Mouse (Mus musculus) forebrain, embryonic 16.5 days (tissue): Measurements from ENCODE around the gene Cyth3. TPM values are rescaled to one million over a fixed set of nuclear protein-coding genes. Genes with fewer than 3 reads are reported as not detected.

ENCODE experiments used
- ATAC-seq: fragments of 200-750 bp; cut with Nextera tagmentation; 2 replicates; pipeline ENCODE4 v1.8.0; 2017; ENCODE audit warnings: mild to moderate bottlenecking, moderate library complexity
- H3K27ac ChIP-seq: fragments of 300-500 bp; sonication (generic); 2 replicates; pipeline ENCODE4 v1.5.1; 2014; ENCODE audit warnings: low read length, control low read depth
- H3K27me3 ChIP-seq: fragments of 300-500 bp; sonication (generic); replicated peaks from 2 replicates; pipeline ENCODE4 v1.6.1; 2014; ENCODE audit warnings: low read length; ENCODE audit not compliant: control insufficient read depth, insufficient read depth
- H3K36me3 ChIP-seq: fragments of 300-500 bp; sonication (generic); 2 replicates; pipeline ENCODE4 v1.6.1; 2014; ENCODE audit not compliant: control insufficient read depth, insufficient read depth
- H3K4me1 ChIP-seq: fragments of 300-500 bp; sonication (generic); replicated peaks from 2 replicates; pipeline ENCODE4 v1.6.1; 2014; ENCODE audit warnings: low read length; ENCODE audit not compliant: control insufficient read depth, insufficient read depth
- H3K4me2 ChIP-seq: fragments of 300-500 bp; sonication (generic); 2 replicates; pipeline ENCODE4 v1.6.1; 2014; ENCODE audit warnings: mild to moderate bottlenecking, low read length, control low read depth
- H3K4me3 ChIP-seq: fragments of 300-500 bp; sonication (generic); replicated peaks from 2 replicates; pipeline ENCODE4 v1.5.1; 2014; ENCODE audit warnings: mild to moderate bottlenecking, low read length, control low read depth
- H3K9ac ChIP-seq: fragments of 300-500 bp; sonication (generic); replicated peaks from 2 replicates; pipeline ENCODE4 v1.6.1; 2014; ENCODE audit warnings: low read depth, low read length, control low read depth
- H3K9me3 ChIP-seq: fragments of 300-500 bp; sonication (generic); 2 replicates; pipeline ENCODE4 v1.6.1; 2016; ENCODE audit warnings: low read length; ENCODE audit not compliant: control insufficient read depth
- WGBS: fragments of 180-500 bp; shearing (Covaris S2); extraction: QIAGEN DNeasy Blood & Tissue Kit; methylation state at CpG from one replicate; pipeline ENCODE4 v1.1.7; 2014; 5-methylcytosine and 5-hydroxymethylcytosine counted together
- polyA plus RNA-seq: library from polyadenylated mRNA; unstranded; fragments of >200 nt; fragmentation: Nextera tagmentation; extraction: Ambion mirVana; gene quantifications from 2 replicates; pipeline ENCODE4 v1.2.1, GENCODE M21; 2015

Gene Cyth3
- polyA plus RNA-seq, 1 experiment from 2014 or later, result 48.8 TPM

GRCm38 (mm10) chr5:143637832-143638420 is 15.7 kb downstream of the Cyth3 start:
- no peak for ATAC-seq
- H3K4me1 ChIP-seq, result peaks cover 24% of the 10 kb centered on the region
- no peak overlapping the region for H3K27ac ChIP-seq
- no peak overlapping the region for H3K4me3 ChIP-seq
- H3K4me2 ChIP-seq, result no peak overlapping the region
- H3K9me3 ChIP-seq, result no peaks in the 10 kb centered on the region
- H3K27me3 ChIP-seq, result no peaks in the 10 kb centered on the region
- H3K36me3 ChIP-seq, result no peaks in the 10 kb centered on the region
- 73% methylated on average over 11 of the region's 11 CpGs for WGBS
- no peak overlapping the region for H3K9ac ChIP-seq

DNA sequence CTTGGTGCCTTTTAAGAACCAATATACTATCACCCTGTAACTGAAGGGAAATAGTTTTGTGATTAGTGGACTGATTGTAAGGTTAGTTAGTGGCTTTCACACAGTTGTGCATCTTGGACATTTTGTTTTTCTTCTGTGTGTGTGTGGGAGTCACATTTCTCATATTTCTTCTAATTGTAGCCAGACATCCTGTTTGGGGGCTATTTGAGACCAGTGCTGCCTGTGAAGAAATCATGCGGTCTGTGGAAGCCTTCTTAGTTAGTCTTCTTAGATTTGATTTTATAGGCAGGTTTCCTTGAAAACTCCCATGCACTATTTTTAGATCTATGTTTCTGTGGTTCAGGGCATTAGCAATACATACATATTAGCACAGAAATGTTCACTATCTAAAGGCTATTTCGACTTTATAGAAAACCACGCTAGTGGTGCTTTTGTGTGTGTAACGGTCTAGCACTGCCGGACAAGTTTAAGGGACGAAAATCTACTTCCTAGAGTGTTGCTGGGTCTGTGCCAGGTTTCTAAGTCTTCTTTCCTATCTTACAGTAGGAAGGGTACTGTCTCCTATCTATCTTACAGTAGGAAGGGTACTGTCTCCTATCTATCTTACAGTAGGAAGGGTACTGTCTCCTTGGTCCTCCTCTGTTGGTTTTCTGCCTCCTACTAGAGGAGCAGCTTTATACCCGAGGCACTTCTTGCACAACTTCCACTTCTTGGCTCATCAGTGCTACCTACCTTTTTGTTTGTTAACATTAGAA is 16.4 kb downstream of the Cyth3 start:
- H3K9ac ChIP-seq, result no peak overlapping the region
- WGBS, result 74% methylated on average over 7 of the region's 7 CpGs
- no peak overlapping the region for H3K4me2 ChIP-seq
- H3K9me3 ChIP-seq, result no peaks in the 10 kb centered on the region
- peaks cover 23% of the 10 kb centered on the region for H3K4me1 ChIP-seq
- no peak overlapping the region for H3K4me3 ChIP-seq
- no peak overlapping the region; the same call in 1 of the 2 replicates for H3K27ac ChIP-seq
- ATAC-seq, result no peak
- no peaks in the 10 kb centered on the region for H3K27me3 ChIP-seq
- no peaks in the 10 kb centered on the region for H3K36me3 ChIP-seq

DNA sequence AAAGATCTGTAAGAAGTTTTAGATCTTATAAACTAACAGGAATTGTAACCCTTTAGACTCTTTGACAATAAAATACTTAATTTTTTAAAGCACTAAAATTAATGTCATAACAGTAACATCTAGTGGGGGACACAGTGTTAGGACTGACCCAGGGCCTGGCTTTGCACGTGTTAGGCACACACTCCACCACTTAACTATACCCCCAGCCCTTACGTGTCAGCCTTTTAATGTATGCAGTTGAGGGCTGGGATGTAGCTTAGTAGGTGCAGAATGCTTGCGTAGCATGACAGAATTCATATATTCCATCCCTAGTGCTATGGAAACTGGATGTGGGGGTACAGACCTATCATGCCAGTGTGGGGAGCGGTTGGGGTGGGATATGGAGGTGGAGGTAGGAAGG is 17.1 kb downstream of the Cyth3 start:
- H3K27ac ChIP-seq, result no peak overlapping the region
- no peaks in the 10 kb centered on the region for H3K9me3 ChIP-seq
- H3K4me1 ChIP-seq, result peaks cover 20% of the 10 kb centered on the region
- H3K4me2 ChIP-seq, result no peak overlapping the region
- H3K27me3 ChIP-seq, result no peaks in the 10 kb centered on the region
- no peak overlapping the region for H3K4me3 ChIP-seq
- no peak for ATAC-seq
- no peak overlapping the region for H3K9ac ChIP-seq
- 96% methylated on average over 4 of the region's 4 CpGs for WGBS
- no peaks in the 10 kb centered on the region for H3K36me3 ChIP-seq

DNA sequence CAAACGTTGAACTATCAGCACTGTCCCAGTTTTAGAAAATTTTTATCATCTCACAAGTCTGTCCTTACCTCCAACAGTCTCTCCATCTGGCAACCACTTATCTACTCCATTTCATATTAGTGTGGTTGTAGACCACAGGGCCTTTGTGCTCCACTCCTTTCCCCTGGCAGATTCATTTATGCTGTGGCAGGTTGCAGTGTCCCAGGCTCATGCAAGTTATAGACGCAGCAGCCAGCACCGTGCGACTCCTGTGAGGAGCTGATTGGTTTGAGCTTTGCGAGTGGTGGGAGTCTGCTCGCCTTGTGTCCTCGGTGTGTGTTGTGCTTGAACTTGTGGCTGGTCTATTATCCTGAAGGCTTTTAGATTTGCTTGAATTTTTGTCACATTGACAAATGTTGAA is 17.6 kb downstream of the Cyth3 start:
- no peaks in the 10 kb centered on the region for H3K9me3 ChIP-seq
- H3K4me2 ChIP-seq, result no peak overlapping the region
- peaks cover 15% of the 10 kb centered on the region for H3K4me1 ChIP-seq
- no peaks in the 10 kb centered on the region for H3K27me3 ChIP-seq
- H3K9ac ChIP-seq, result no peak overlapping the region
- H3K27ac ChIP-seq, result no peak overlapping the region
- WGBS, result 90% methylated on average over 7 of the region's 7 CpGs
- no peak for ATAC-seq
- H3K4me3 ChIP-seq, result no peak overlapping the region
- no peaks in the 10 kb centered on the region for H3K36me3 ChIP-seq

DNA sequence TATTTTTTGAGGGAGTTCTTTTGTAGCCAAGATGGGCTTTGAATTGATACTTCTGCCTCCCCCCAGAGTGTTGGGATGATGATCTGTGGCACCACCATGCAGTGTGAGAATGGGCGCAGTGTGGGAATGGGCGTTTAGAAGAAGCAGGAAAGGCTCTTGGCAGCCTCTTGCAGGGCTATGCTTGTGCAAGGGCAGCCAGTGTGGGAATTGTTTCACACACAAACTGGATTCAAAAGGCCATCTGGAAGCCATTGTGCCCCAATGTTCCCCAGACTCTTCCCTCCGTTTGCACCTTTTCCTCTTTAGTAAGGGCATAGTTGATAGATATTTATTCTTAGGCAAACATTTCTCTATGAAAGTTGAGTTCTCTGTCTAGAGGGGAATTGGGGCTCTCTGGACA is 19.3 kb downstream of the Cyth3 start:
- Histone ChIP-seq H3K9ac (no peak overlapping the region), H3K4me1 (peaks cover 14% of the 10 kb centered on the region), H3K27me3 (no peaks in the 10 kb centered on the region), H3K36me3 (no peaks in the 10 kb centered on the region), H3K4me3 (no peak overlapping the region), H3K27ac (no peak overlapping the region), H3K4me2 (no peak overlapping the region), H3K9me3 (no peaks in the 10 kb centered on the region)
- WGBS, result 55% methylated on average over 3 of the region's 3 CpGs
- ATAC-seq, result no peak

DNA sequence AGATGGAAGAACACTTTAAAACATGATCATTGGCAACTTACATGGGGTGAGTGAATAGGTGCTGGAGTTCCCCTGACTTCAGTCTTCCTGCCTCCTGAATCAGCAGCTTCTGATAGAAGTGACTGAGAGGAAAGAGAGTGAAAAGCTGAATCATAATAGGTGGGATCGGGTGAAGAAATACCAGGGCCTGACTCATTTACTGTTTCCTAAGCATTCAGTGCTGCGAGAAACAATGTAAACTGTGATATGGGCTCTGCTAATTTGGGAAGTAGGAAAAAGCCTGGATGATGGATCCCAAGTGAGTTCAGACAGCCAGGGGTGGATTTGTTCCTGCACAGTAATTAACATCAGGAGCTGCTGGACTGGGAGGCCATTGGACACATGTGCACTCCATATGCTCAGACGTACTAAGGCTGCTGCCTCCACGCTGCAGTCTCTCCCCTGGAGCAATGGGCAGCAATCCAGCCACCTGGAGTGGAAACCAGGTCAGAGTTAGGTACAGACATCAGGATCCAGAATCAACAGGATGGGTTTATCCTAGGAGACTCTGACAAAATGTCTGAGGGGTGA is 20.1 kb downstream of the Cyth3 start:
- Histone ChIP-seq H3K9me3 (no peaks in the 10 kb centered on the region), H3K27ac (no peak overlapping the region), H3K4me1 (peaks cover 14% of the 10 kb centered on the region), H3K36me3 (no peaks in the 10 kb centered on the region), H3K9ac (no peak overlapping the region), H3K27me3 (no peaks in the 10 kb centered on the region), H3K4me2 (no peak overlapping the region), H3K4me3 (no peak overlapping the region)
- ATAC-seq, result no peak
- 32% methylated on average over 4 of the region's 4 CpGs for WGBS

DNA sequence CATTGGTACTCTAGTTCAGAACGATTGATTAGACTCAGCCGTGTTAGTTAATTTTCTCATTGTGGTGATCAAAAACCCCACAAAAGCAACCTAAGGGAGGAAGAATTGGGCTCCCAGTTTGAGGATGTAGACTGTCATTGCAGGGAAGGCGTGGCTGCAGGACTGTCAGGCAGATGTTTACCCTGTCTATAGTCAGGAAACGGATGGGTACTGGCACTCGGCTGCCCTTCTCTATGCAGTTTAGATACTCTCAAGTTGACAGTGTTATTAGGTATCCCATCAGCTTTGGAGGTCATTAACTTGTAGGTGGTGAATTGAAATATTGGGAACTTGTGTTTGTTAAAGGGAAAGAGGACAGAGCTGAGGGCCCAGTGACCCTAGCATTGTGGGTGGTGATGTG is 23.7 kb downstream of the Cyth3 start:
- no peaks in the 10 kb centered on the region for H3K36me3 ChIP-seq
- no peak overlapping the region for H3K4me3 ChIP-seq
- no peak overlapping the region for H3K27ac ChIP-seq
- H3K27me3 ChIP-seq, result no peaks in the 10 kb centered on the region
- peaks cover 9% of the 10 kb centered on the region for H3K4me1 ChIP-seq
- H3K4me2 ChIP-seq, result no peak overlapping the region
- 81% methylated on average over 5 of the region's 5 CpGs for WGBS
- no peak overlapping the region for H3K9ac ChIP-seq
- H3K9me3 ChIP-seq, result no peaks in the 10 kb centered on the region
- ATAC-seq, result no peak

DNA sequence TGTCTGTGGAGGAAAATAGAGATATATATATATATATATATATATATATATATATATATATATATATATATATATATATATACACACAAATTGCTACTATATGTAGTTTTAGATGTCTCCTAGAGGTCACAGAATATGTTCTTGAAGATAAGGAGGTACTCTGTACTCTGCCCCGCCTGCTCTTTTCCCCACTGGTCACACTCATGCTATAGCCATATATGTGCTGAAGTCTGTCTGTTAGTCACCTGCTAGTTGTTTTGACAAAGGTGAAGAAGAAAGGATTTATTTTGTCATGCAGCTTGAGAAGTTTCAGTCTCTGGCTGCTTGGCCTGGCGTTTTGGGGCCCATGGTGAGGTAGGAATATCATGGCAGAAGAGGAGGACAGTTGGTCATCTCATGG is 25.2 kb downstream of the Cyth3 start:
- Histone ChIP-seq H3K27ac (no peak overlapping the region), H3K4me2 (no peak overlapping the region), H3K9ac (no peak overlapping the region), H3K27me3 (no peaks in the 10 kb centered on the region), H3K4me1 (peaks cover 3% of the 10 kb centered on the region), H3K4me3 (no peak overlapping the region), H3K9me3 (no peaks in the 10 kb centered on the region), H3K36me3 (no peaks in the 10 kb centered on the region)
- ATAC-seq, result no peak
- 89% methylated on average over 2 of the region's 2 CpGs for WGBS

- Histone ChIP-seq H3K27me3 (no peaks in the 10 kb centered on the region), H3K4me3 (no peak overlapping the region), H3K9me3 (no peaks in the 10 kb centered on the region), H3K36me3 (no peaks in the 10 kb centered on the region), H3K4me1 (no peaks in the 10 kb centered on the region), H3K9ac (no peak overlapping the region), H3K4me2 (no peak overlapping the region), H3K27ac (no peak overlapping the region)
- WGBS, result 86% methylated on average over 2 of the region's 2 CpGs
- ATAC-seq, result no peak
These were observed 25.8 kb downstream of the Cyth3 start for GRCm38 (mm10) chr5:143648058-143648457.
